Mouse (Mus musculus) midbrain, postnatal 0 days (tissue): ENCODE measurements at regions not wholly inside any gene's neighbourhood (a gene's known extent, or its start where the extent isn't known, plus 50 kb on each side); places are given as distances from the start of the nearest gene placed in this dataset.

ENCODE experiments used
- ATAC-seq: fragments of 200-750 bp; cut with Nextera tagmentation; 2 replicates; pipeline ENCODE4 v1.8.0; 2017; ENCODE audit warnings: moderate number of reproducible peaks, mild to moderate bottlenecking, moderate TSS enrichment, moderate library complexity; ENCODE audit not compliant: low FRiP score
- DNase-seq: peaks from one replicate; pipeline ENCODE4 v3.0.0-alpha.2; 2015; ENCODE audit warnings: low spot score
- H3K27ac ChIP-seq: fragments of 300-500 bp; sonication (generic); 2 replicates; pipeline ENCODE4 v1.5.1; 2014; ENCODE audit warnings: low read depth, mild to moderate bottlenecking, low read length, mixed read lengths
- H3K27me3 ChIP-seq: fragments of 300-500 bp; sonication (generic); 2 replicates; pipeline ENCODE4 v1.6.1; 2014; ENCODE audit warnings: low read length, control low read depth, mixed read lengths; ENCODE audit not compliant: insufficient read depth
- H3K36me3 ChIP-seq: fragments of 300-500 bp; sonication (generic); 2 replicates; pipeline ENCODE4 v1.6.1; 2014; ENCODE audit warnings: low read length, control low read depth, mixed read lengths; ENCODE audit not compliant: insufficient read depth
- H3K4me1 ChIP-seq: fragments of 300-500 bp; sonication (generic); 2 replicates; pipeline ENCODE4 v1.6.1; 2014; ENCODE audit warnings: mild to moderate bottlenecking, control low read depth, antibody characterized with exemption, low read length, mixed read lengths; ENCODE audit not compliant: insufficient read depth
- H3K4me2 ChIP-seq: fragments of 300-500 bp; sonication (generic); 2 replicates; pipeline ENCODE4 v1.6.1; 2014; ENCODE audit warnings: low read depth, mild to moderate bottlenecking, low read length, mixed read lengths; ENCODE audit not compliant: poor library complexity, severe bottlenecking
- H3K4me3 ChIP-seq: fragments of 300-500 bp; sonication (generic); 2 replicates; pipeline ENCODE4 v1.5.1; 2014; ENCODE audit warnings: low read depth, mild to moderate bottlenecking, low read length, moderate library complexity
- H3K9ac ChIP-seq: fragments of 300-500 bp; sonication (generic); replicated peaks from 2 replicates; pipeline ENCODE4 v1.6.1; 2014; ENCODE audit warnings: mild to moderate bottlenecking, low read length, moderate library complexity, mixed read lengths; ENCODE audit not compliant: poor library complexity, severe bottlenecking
- H3K9me3 ChIP-seq: fragments of 300-500 bp; sonication (generic); 2 replicates; pipeline ENCODE4 v1.6.1; 2016; ENCODE audit warnings: low read length, control low read depth
- CTCF ChIP-seq: IDR thresholded peaks from 2 replicates; pipeline ENCODE4 v1.5.1; 2016; ENCODE audit warnings: antibody characterized with exemption, mild to moderate bottlenecking
- WGBS: fragments of 180-500 bp; shearing (Covaris S2); extraction: QIAGEN DNeasy Blood & Tissue Kit; methylation state at CpG from one replicate; pipeline ENCODE4 v1.1.7; 2014; 5-methylcytosine and 5-hydroxymethylcytosine counted together

- H3K36me3 ChIP-seq, result no peaks in the 10 kb centered on the region
- no peak for TF ChIP-seq CTCF
- H3K9ac ChIP-seq, result no peak overlapping the region
- H3K4me2 ChIP-seq, result no peak overlapping the region
- H3K4me3 ChIP-seq, result no peak overlapping the region
- H3K4me1 ChIP-seq, result no peaks in the 10 kb centered on the region
- no peaks in the 10 kb centered on the region for H3K9me3 ChIP-seq
- H3K27ac ChIP-seq, result no peak overlapping the region
- no peaks in the 10 kb centered on the region for H3K27me3 ChIP-seq
- ATAC-seq (no peak), DNase-seq (peak; percentile 3)
- WGBS, result 79% methylated on average over 5 of the region's 5 CpGs
Observed at GRCm38 (mm10) chr4:69618161-69618730, 664.0 kb upstream of the Brinp1 start.

GRCm38 (mm10) chr4:69614901-69615300 is 660.7 kb upstream of the Brinp1 start:
- Histone ChIP-seq H3K9ac (no peak overlapping the region), H3K4me3 (no peak overlapping the region), H3K4me1 (no peaks in the 10 kb centered on the region), H3K27me3 (no peaks in the 10 kb centered on the region), H3K4me2 (no peak overlapping the region), H3K27ac (no peak overlapping the region), H3K36me3 (no peaks in the 10 kb centered on the region), H3K9me3 (no peaks in the 10 kb centered on the region)
- 93% methylated on average over 1 of the region's 1 CpGs for WGBS
- DNase-seq, result no peak
- no peak for TF ChIP-seq CTCF
- no peak for ATAC-seq

- no peaks in the 10 kb centered on the region for H3K27me3 ChIP-seq
- WGBS, result 86% methylated on average over 5 of the region's 5 CpGs
- no peak overlapping the region for H3K9ac ChIP-seq
- H3K27ac ChIP-seq, result no peak overlapping the region
- ATAC-seq (no peak), DNase-seq (no peak)
- H3K4me1 ChIP-seq, result no peaks in the 10 kb centered on the region
- no peak for TF ChIP-seq CTCF
- no peak overlapping the region for H3K4me2 ChIP-seq
- no peak overlapping the region for H3K4me3 ChIP-seq
- no peaks in the 10 kb centered on the region for H3K9me3 ChIP-seq
- no peaks in the 10 kb centered on the region for H3K36me3 ChIP-seq
Observed at GRCm38 (mm10) chr4:69611681-69612300, 657.6 kb upstream of the Brinp1 start.

GRCm38 (mm10) chr4:69608885-69609284 is 654.7 kb upstream of the Brinp1 start:
- no peaks in the 10 kb centered on the region for H3K4me1 ChIP-seq
- no peak for DNase-seq
- H3K4me2 ChIP-seq, result no peak overlapping the region
- no peaks in the 10 kb centered on the region for H3K27me3 ChIP-seq
- 89% methylated on average over 1 of the region's 1 CpGs for WGBS
- no peak for TF ChIP-seq CTCF
- no peak overlapping the region for H3K27ac ChIP-seq
- no peak overlapping the region for H3K4me3 ChIP-seq
- no peak for ATAC-seq
- no peaks in the 10 kb centered on the region for H3K9me3 ChIP-seq
- no peaks in the 10 kb centered on the region for H3K36me3 ChIP-seq
- H3K9ac ChIP-seq, result no peak overlapping the region

- H3K27me3 ChIP-seq, result no peaks in the 10 kb centered on the region
- H3K4me2 ChIP-seq, result no peak overlapping the region
- no peaks in the 10 kb centered on the region for H3K36me3 ChIP-seq
- H3K4me3 ChIP-seq, result no peak overlapping the region
- no peak for TF ChIP-seq CTCF
- H3K9me3 ChIP-seq, result no peaks in the 10 kb centered on the region
- ATAC-seq, result no peak
- WGBS, result 29% methylated on average over 6 of the region's 6 CpGs
- H3K27ac ChIP-seq, result no peak overlapping the region
- H3K4me1 ChIP-seq, result no peaks in the 10 kb centered on the region
- DNase-seq, result peak; percentile 14
- no peak overlapping the region for H3K9ac ChIP-seq
Observed at GRCm38 (mm10) chr4:69596992-69597541, 642.9 kb upstream of the Brinp1 start.

GRCm38 (mm10) chr4:69594022-69594421 is 639.8 kb upstream of the Brinp1 start:
- peak; percentile 6 for DNase-seq
- Histone ChIP-seq H3K4me3 (no peak overlapping the region), H3K27ac (no peak overlapping the region), H3K9me3 (no peaks in the 10 kb centered on the region), H3K9ac (no peak overlapping the region), H3K27me3 (no peaks in the 10 kb centered on the region), H3K4me1 (no peaks in the 10 kb centered on the region), H3K4me2 (no peak overlapping the region), H3K36me3 (no peaks in the 10 kb centered on the region)
- ATAC-seq, result no peak
- TF ChIP-seq CTCF, result no peak
- WGBS, result 45% methylated on average over 2 of the region's 2 CpGs
